Mouse (Mus musculus): Measurements from ENCODE around the gene Hoxb3.

DNA sequence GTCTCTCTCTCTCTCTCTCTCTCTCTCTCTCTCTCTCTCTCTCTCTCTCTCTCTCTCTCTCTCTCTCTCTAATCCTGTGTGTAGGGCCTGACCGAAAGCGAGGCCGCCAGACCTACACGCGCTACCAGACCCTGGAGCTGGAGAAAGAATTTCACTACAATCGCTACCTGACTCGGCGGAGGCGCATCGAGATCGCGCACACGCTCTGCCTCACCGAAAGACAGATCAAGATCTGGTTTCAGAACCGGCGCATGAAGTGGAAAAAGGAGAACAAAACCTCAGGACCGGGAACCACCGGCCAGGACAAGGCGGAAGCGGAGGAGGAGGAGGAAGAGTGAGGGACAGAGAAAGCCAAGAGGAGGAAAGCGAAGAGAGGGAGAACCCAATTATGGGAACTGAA, 33.8 kb upstream of the Hoxb3 start:
- TF ChIP-seq CTCF (IDR thresholded peaks at IDR 0.05; ENCODE audit: extremely low read depth, insufficient read depth, low read length) (no peak), POLR2A (IDR thresholded peaks at IDR 0.05; ENCODE audit: extremely low read depth, insufficient read depth, low read length) (no peak)
